Mouse (Mus musculus) G1E (cell line): ENCODE results near the gene Arhgdia.

Source experiments
- CTCF ChIP-seq: IDR thresholded peaks from 2 replicates; pipeline ENCODE4 v1.5.1; 2012; ENCODE audit warnings: low read depth, low read length, inconsistent platforms, mixed read lengths
- GATA1 ChIP-seq: IDR thresholded peaks from 2 replicates; pipeline ENCODE4 v1.6.1; 2012; ENCODE audit warnings: borderline replicate concordance, low read length, inconsistent platforms, mixed read lengths
- POLR2AphosphoS5 ChIP-seq: IDR thresholded peaks from 2 replicates; pipeline ENCODE4 v1.6.1; 2012; ENCODE audit warnings: low read depth, low read length, inconsistent platforms; ENCODE audit not compliant: insufficient replicate concordance
- TAL1 ChIP-seq: conservative IDR thresholded peaks from 2 replicates; pipeline ENCODE4 v1.6.1; 2012; ENCODE audit warnings: low read depth, low read length, inconsistent platforms, mixed read lengths

DNA sequence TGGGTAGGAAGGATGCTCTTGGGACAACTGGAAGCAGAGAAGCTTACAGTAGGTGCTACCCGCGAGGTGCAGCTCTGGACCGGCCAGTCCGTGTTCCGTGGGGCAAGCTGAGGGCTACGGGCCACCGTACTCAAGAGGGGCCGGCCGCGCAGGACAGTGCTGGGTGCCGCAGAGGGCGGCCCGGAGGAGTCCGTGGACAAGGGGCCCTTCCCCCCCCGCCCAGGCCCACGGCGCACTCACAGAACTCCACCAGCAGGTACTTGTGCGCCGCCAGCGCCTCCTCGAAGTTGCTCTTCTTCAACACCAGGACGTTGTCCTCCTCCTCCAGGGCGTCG, 9.0 kb downstream of the Arhgdia start:
- no peak for TF ChIP-seq CTCF
- no peak for TF ChIP-seq GATA1
- no peak for TF ChIP-seq POLR2AphosphoS5
- no peak for TF ChIP-seq TAL1
